Mouse (Mus musculus): ENCODE measurements around the gene Nme2. TPM values are rescaled to one million over a fixed set of nuclear protein-coding genes. Genes with fewer than 3 reads are reported as not detected.
A peak's percentile ranks its signal among the peaks of the same experiment; 100 is the strongest.

Gene Nme2
- polyA plus RNA-seq, 1 experiment, result 190 TPM

GRCm38 (mm10) chr11:93963013-93963412 is 7.0 kb upstream of the Nme2 start:
- DNase-seq (ENCODE audit: low read depth), result no peak
- TF ChIP-seq CTCF (IDR thresholded peaks at IDR 0.05; ENCODE audit: borderline replicate concordance, extremely low read depth, insufficient read depth, insufficient read length), result no peak
- TF ChIP-seq POLR2A (IDR thresholded peaks at IDR 0.05; ENCODE audit: borderline replicate concordance, extremely low read depth, insufficient read depth, insufficient read length, poor library complexity, severe bottlenecking), result no peak

DNA sequence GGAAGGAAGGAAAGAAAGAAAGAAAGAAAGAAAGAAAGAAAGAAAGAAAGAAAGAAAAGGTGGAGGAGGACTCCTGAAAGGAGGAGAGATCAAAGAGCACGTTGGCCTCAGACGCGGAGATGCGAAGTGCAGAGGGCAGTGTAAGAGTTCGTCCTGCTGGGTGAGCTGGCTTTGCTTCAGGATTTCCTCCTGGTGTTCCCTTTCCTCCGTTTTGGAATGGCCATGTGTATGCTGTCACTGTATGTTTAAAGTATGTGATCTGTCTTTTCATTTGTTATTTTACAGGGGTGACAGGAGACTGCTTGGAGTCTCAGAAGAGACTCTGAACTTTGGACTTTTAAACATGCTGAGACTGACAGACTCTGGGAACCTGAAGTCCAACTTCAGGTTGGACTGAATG is 5.4 kb upstream of the Nme2 start:
- TF ChIP-seq CTCF (IDR thresholded peaks at IDR 0.05; ENCODE audit: borderline replicate concordance, extremely low read depth, insufficient read depth, insufficient read length) (no peak), POLR2A (IDR thresholded peaks at IDR 0.05; ENCODE audit: borderline replicate concordance, extremely low read depth, insufficient read depth, insufficient read length, poor library complexity, severe bottlenecking) (no peak)
- DNase-seq (ENCODE audit: low read depth), result no peak

DNA sequence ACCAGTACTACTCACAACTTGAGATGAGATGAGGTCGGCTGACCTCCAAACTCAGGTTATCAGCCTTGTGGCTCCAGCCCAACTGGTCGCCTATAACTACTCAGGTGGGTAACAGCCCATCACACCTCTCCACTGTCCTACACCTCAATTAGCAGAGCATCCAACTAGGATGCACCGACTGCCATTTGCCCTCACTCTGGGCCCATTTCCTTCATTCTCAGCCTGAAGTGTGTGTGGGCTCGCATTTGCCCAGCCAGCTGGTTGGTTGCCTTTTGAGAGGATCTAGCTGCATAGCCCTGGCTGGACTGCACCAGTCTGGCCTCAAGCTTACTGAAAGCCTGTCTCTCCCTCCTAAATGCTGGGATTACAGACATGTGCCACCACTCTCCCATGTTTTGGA is 1.7 kb upstream of the Nme2 start:
- TF ChIP-seq CTCF (IDR thresholded peaks at IDR 0.05; ENCODE audit: borderline replicate concordance, extremely low read depth, insufficient read depth, insufficient read length), result no peak
- TF ChIP-seq POLR2A (IDR thresholded peaks at IDR 0.05; ENCODE audit: borderline replicate concordance, extremely low read depth, insufficient read depth, insufficient read length, poor library complexity, severe bottlenecking), result no peak
- no peak for DNase-seq (ENCODE audit: low read depth)

GRCm38 (mm10) chr11:93957031-93957555 is 1.0 kb upstream of the Nme2 start:
- no peak for DNase-seq (ENCODE audit: low read depth)
- TF ChIP-seq POLR2A (IDR thresholded peaks at IDR 0.05; ENCODE audit: borderline replicate concordance, extremely low read depth, insufficient read depth, insufficient read length, poor library complexity, severe bottlenecking), result no peak
- TF ChIP-seq CTCF (IDR thresholded peaks at IDR 0.05; ENCODE audit: borderline replicate concordance, extremely low read depth, insufficient read depth, insufficient read length), result no peak

GRCm38 (mm10) chr11:93955256-93956150 is 556 bp downstream of the Nme2 start:
- TF ChIP-seq CTCF (IDR thresholded peaks at IDR 0.05; ENCODE audit: borderline replicate concordance, extremely low read depth, insufficient read depth, insufficient read length) (no peak), POLR2A (IDR thresholded peaks at IDR 0.05; ENCODE audit: borderline replicate concordance, extremely low read depth, insufficient read depth, insufficient read length, poor library complexity, severe bottlenecking) (peak; percentile 5; the same call in 1 of the 2 replicates)
- peak; percentile 96 for DNase-seq (ENCODE audit: low read depth)

DNA sequence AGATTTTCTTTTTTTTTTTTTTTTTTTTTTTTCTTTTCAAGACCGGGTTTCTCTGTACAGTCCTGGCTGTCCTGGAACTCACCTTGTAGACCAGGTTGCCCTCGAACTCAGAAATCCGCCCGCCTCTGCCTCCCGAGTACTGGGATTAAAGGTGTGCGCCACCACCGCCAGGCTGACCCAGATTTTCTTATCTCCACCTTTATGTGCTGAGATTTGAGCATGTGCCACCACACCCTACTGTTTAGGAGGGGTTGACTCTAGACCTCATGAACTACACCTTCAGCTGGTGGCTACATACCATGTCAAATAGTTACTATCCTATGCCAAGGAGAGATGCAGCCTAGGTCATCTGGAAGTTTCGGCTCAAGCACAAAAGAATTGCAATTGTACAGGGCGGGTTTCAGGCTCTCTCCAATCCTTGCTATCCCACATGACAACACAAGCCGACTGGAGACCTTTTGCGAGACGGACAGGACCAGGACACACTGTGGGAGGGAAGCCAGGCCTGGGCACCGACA is 1.3 kb downstream of the Nme2 start:
- peak; percentile 54 for DNase-seq (ENCODE audit: low read depth)
- no peak for TF ChIP-seq POLR2A (IDR thresholded peaks at IDR 0.05; ENCODE audit: borderline replicate concordance, extremely low read depth, insufficient read depth, insufficient read length, poor library complexity, severe bottlenecking)
- TF ChIP-seq CTCF (IDR thresholded peaks at IDR 0.05; ENCODE audit: borderline replicate concordance, extremely low read depth, insufficient read depth, insufficient read length), result no peak

- DNase-seq (ENCODE audit: low read depth), result no peak
- no peak for TF ChIP-seq POLR2A (IDR thresholded peaks at IDR 0.05; ENCODE audit: borderline replicate concordance, extremely low read depth, insufficient read depth, insufficient read length, poor library complexity, severe bottlenecking)
- TF ChIP-seq CTCF (IDR thresholded peaks at IDR 0.05; ENCODE audit: borderline replicate concordance, extremely low read depth, insufficient read depth, insufficient read length), result no peak
These were observed 3.7 kb downstream of the Nme2 start for GRCm38 (mm10) chr11:93952376-93952775.

DNA sequence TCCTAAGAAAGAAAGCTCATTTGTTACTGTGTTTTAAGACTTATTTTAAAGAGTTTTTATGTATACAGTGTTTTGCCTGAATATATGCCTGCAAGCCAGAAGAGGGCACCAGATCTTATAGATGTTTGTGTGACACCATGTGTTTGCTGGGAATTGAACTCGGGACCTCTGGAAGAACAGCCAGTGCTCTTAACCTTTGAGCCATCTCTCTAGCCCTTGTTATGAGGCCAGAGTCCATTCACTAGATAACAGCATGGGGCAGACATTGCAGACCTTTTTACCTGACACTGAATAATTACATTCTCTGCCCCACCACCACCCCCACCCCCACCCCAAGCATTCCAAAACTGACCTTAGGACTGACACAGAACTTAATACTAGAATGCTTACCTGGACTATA is 6.0 kb downstream of the Nme2 start:
- TF ChIP-seq POLR2A (IDR thresholded peaks at IDR 0.05; ENCODE audit: borderline replicate concordance, extremely low read depth, insufficient read depth, insufficient read length, poor library complexity, severe bottlenecking), result no peak
- no peak for TF ChIP-seq CTCF (IDR thresholded peaks at IDR 0.05; ENCODE audit: borderline replicate concordance, extremely low read depth, insufficient read depth, insufficient read length)

GRCm38 (mm10) chr11:93948887-93949567 is 7.0 kb downstream of the Nme2 start:
- TF ChIP-seq POLR2A (IDR thresholded peaks at IDR 0.05; ENCODE audit: borderline replicate concordance, extremely low read depth, insufficient read depth, insufficient read length, poor library complexity, severe bottlenecking), result no peak
- no peak for TF ChIP-seq CTCF (IDR thresholded peaks at IDR 0.05; ENCODE audit: borderline replicate concordance, extremely low read depth, insufficient read depth, insufficient read length)
- DNase-seq (ENCODE audit: low read depth), result no peak

More for the DNA sequence above, 6.0 kb downstream of the Nme2 start:
- DNase-seq (ENCODE audit: low read depth), result no peak

- no peak for DNase-seq (ENCODE audit: low read depth)
- TF ChIP-seq POLR2A (IDR thresholded peaks at IDR 0.05; ENCODE audit: borderline replicate concordance, extremely low read depth, insufficient read depth, insufficient read length, poor library complexity, severe bottlenecking) (no peak), CTCF (IDR thresholded peaks at IDR 0.05; ENCODE audit: borderline replicate concordance, extremely low read depth, insufficient read depth, insufficient read length) (no peak)
These were observed 11.1 kb downstream of the Nme2 start for GRCm38 (mm10) chr11:93944986-93945385.

GRCm38 (mm10) chr11:93940906-93941305 is 15.2 kb downstream of the Nme2 start:
- no peak for DNase-seq (ENCODE audit: low read depth)
- TF ChIP-seq POLR2A (IDR thresholded peaks at IDR 0.05; ENCODE audit: borderline replicate concordance, extremely low read depth, insufficient read depth, insufficient read length, poor library complexity, severe bottlenecking), result no peak
- TF ChIP-seq CTCF (IDR thresholded peaks at IDR 0.05; ENCODE audit: borderline replicate concordance, extremely low read depth, insufficient read depth, insufficient read length), result no peak

All from brain, embryonic 14.5 days (tissue).